Mouse (Mus musculus): ENCODE measurements around the gene Slc22a1. TPM values are rescaled to one million over a fixed set of nuclear protein-coding genes. Genes with fewer than 3 reads are reported as not detected.

The Slc22a1 gene
- total and polyA plus RNA-seq, 3 experiments, result 0.64 to 1.1 (median 0.76) TPM

- in situ Hi-C loops (cut with MboI; ENCODE audit: low pct_ligation_motif_present, low pct_unique_long_range_greater_than_20kb, low sequenced_read_pairs) (loop anchor here (10.0 to 25.0 kb wide), 2 partner anchors 98 to 246 kb away; no protein-coding TSS in a partner anchor), dilution Hi-C loops (cut with MboI; ENCODE audit: extremely low pct_ligation_motif_present, extremely low pct_unique_long_range_greater_than_20kb, low sequenced_read_pairs) (no loop called here)
- DNase-seq (ENCODE audit: extremely low read depth), result peak; percentile 41
- no peak overlapping the region for H3K27ac ChIP-seq (ENCODE audit: insufficient read depth, low read depth)
- no peak overlapping the region for H3K9ac ChIP-seq (ENCODE audit: insufficient read depth, low read depth)
- peaks cover 3% of the 10 kb centered on the region for H3K27me3 ChIP-seq (replicated peaks)
- H3K4me3 ChIP-seq (replicated peaks in 1 of 3; ENCODE audit: low read depth in 2 of 3, low read length in 2 of 3, poor library complexity in 1 of 3), result no peak overlapping the region
- H3K9me3 ChIP-seq (replicated peaks; ENCODE audit: low read length), result no peaks in the 10 kb centered on the region
- no peaks in the 10 kb centered on the region for H3K79me2 ChIP-seq (replicated peaks; ENCODE audit: control insufficient read depth, extremely low read depth, insufficient read depth, poor library complexity, severe bottlenecking)
- H3K4me1 ChIP-seq (ENCODE audit: control insufficient read depth in 1 of 2, insufficient read depth in 2 of 2), result peaks cover 4 to 17% of the 10 kb centered on the region in 2 experiments; a peak in 3 of 4 replicates
- no peak overlapping the region for H3K4me2 ChIP-seq (ENCODE audit: insufficient read depth, low read depth, poor library complexity, severe bottlenecking)
- H3K36me3 ChIP-seq (replicated peaks in 1 of 2; ENCODE audit: control insufficient read depth in 1 of 2, insufficient read depth in 1 of 2, low read length in 1 of 2), result no peaks in the 10 kb centered on the region
- TF ChIP-seq BHLHE40 (IDR thresholded peaks at IDR 0.05; ENCODE audit: low read depth, low read length), result no peak
- peak; percentile 65 to 80; a peak in 3 of 4 replicates for TF ChIP-seq CTCF (conservative IDR thresholded peaks at IDR 0.05 in 1 of 2, IDR thresholded peaks at IDR 0.05 in 1 of 2; ENCODE audit: low read depth in 2 of 2, low read length in 2 of 2)
- TF ChIP-seq RAD21 (IDR thresholded peaks at IDR 0.05; ENCODE audit: low read depth, low read length), result peak; percentile 80
- TF ChIP-seq SIN3A (IDR thresholded peaks at IDR 0.05; ENCODE audit: low read length), result no peak
- TF ChIP-seq SMC3 (IDR thresholded peaks at IDR 0.05; ENCODE audit: low read depth, low read length), result peak; percentile 66
- no peak for TF ChIP-seq KAT2A (IDR thresholded peaks at IDR 0.05; ENCODE audit: insufficient replicate concordance, low read length)
- TF ChIP-seq POLR2A (IDR thresholded peaks at IDR 0.05; ENCODE audit: low read depth, low read length), result no peak
- no peak for TF ChIP-seq RCOR1 (conservative IDR thresholded peaks at IDR 0.05; ENCODE audit: low read depth, low read length)
- TF ChIP-seq UBTF (IDR thresholded peaks at IDR 0.05; ENCODE audit: low read depth, low read length), result no peak
These were observed 14.9 kb downstream of the Slc22a1 start for GRCm38 (mm10) chr17:12660572-12661260.

- no peak for DNase-seq (ENCODE audit: extremely low read depth)
- Histone ChIP-seq H3K4me1 (ENCODE audit: control insufficient read depth in 1 of 2, insufficient read depth in 2 of 2) (peaks cover 4 to 17% of the 10 kb centered on the region in 2 experiments; a peak in 3 of 4 replicates), H3K27me3 (replicated peaks) (peaks cover 3% of the 10 kb centered on the region), H3K36me3 (replicated peaks in 1 of 2; ENCODE audit: control insufficient read depth in 1 of 2, insufficient read depth in 1 of 2, low read length in 1 of 2) (no peaks in the 10 kb centered on the region), H3K4me2 (ENCODE audit: insufficient read depth, low read depth, poor library complexity, severe bottlenecking) (no peak overlapping the region), H3K9me3 (replicated peaks; ENCODE audit: low read length) (no peaks in the 10 kb centered on the region), H3K4me3 (replicated peaks in 1 of 3; ENCODE audit: low read depth in 2 of 3, low read length in 2 of 3, poor library complexity in 1 of 3) (no peak overlapping the region), H3K79me2 (replicated peaks; ENCODE audit: control insufficient read depth, extremely low read depth, insufficient read depth, poor library complexity, severe bottlenecking) (no peaks in the 10 kb centered on the region), H3K9ac (ENCODE audit: insufficient read depth, low read depth) (no peak overlapping the region), H3K27ac (ENCODE audit: insufficient read depth, low read depth) (no peak overlapping the region)
- in situ Hi-C loops (cut with MboI; ENCODE audit: low pct_ligation_motif_present, low pct_unique_long_range_greater_than_20kb, low sequenced_read_pairs) (loop anchor here (25.0 kb wide), 1 partner anchor 97 kb away; no protein-coding TSS in a partner anchor), dilution Hi-C loops (cut with MboI; ENCODE audit: extremely low pct_ligation_motif_present, extremely low pct_unique_long_range_greater_than_20kb, low sequenced_read_pairs) (no loop called here)
- TF ChIP-seq SIN3A (IDR thresholded peaks at IDR 0.05; ENCODE audit: low read length) (no peak), KAT2A (IDR thresholded peaks at IDR 0.05; ENCODE audit: insufficient replicate concordance, low read length) (no peak), JUN (IDR thresholded peaks at IDR 0.05; ENCODE audit: insufficient read depth, low read depth, low read length) (no peak), MAFK (IDR thresholded peaks at IDR 0.05; ENCODE audit: insufficient replicate concordance, low read length) (no peak)
These were observed 16.4 kb downstream of the Slc22a1 start for GRCm38 (mm10) chr17:12659233-12659632.

GRCm38 (mm10) chr17:12658784-12659183, 16.8 kb downstream of the Slc22a1 start:
- H3K27me3 ChIP-seq (replicated peaks), result peaks cover 3% of the 10 kb centered on the region
- H3K4me3 ChIP-seq (replicated peaks in 1 of 3; ENCODE audit: low read depth in 2 of 3, low read length in 2 of 3, poor library complexity in 1 of 3), result no peak overlapping the region
- H3K9ac ChIP-seq (ENCODE audit: insufficient read depth, low read depth), result no peak overlapping the region
- DNase-seq (ENCODE audit: extremely low read depth), result no peak
- no peaks in the 10 kb centered on the region for H3K9me3 ChIP-seq (replicated peaks; ENCODE audit: low read length)
- H3K79me2 ChIP-seq (replicated peaks; ENCODE audit: control insufficient read depth, extremely low read depth, insufficient read depth, poor library complexity, severe bottlenecking), result no peaks in the 10 kb centered on the region
- dilution Hi-C loops (cut with MboI; ENCODE audit: extremely low pct_ligation_motif_present, extremely low pct_unique_long_range_greater_than_20kb, low sequenced_read_pairs), result no loop called here
- H3K36me3 ChIP-seq (replicated peaks in 1 of 2; ENCODE audit: control insufficient read depth in 1 of 2, insufficient read depth in 1 of 2, low read length in 1 of 2), result no peaks in the 10 kb centered on the region
- in situ Hi-C loops (cut with MboI; ENCODE audit: low pct_ligation_motif_present, low pct_unique_long_range_greater_than_20kb, low sequenced_read_pairs), result loop anchor here (25.0 kb wide), 1 partner anchor 96 kb away; no protein-coding TSS in a partner anchor
- H3K4me1 ChIP-seq (ENCODE audit: control insufficient read depth in 1 of 2, insufficient read depth in 2 of 2), result peaks cover 4 to 17% of the 10 kb centered on the region in 2 experiments; a peak in 3 of 4 replicates
- no peak overlapping the region for H3K4me2 ChIP-seq (ENCODE audit: insufficient read depth, low read depth, poor library complexity, severe bottlenecking)
- no peak overlapping the region for H3K27ac ChIP-seq (ENCODE audit: insufficient read depth, low read depth)
- no peak for TF ChIP-seq CHD2 (IDR thresholded peaks at IDR 0.05; ENCODE audit: low read length)
- no peak for TF ChIP-seq SMC3 (IDR thresholded peaks at IDR 0.05; ENCODE audit: low read depth, low read length)
- TF ChIP-seq POLR2AphosphoS2 (IDR thresholded peaks at IDR 0.05; ENCODE audit: low read depth, low read length), result no peak
- no peak for TF ChIP-seq TCF12 (IDR thresholded peaks at IDR 0.05; ENCODE audit: low read depth, low read length)
- TF ChIP-seq ZC3H11A (IDR thresholded peaks at IDR 0.05; ENCODE audit: low read depth, low read length), result no peak
- no peak for TF ChIP-seq UBTF (IDR thresholded peaks at IDR 0.05; ENCODE audit: low read depth, low read length)
- no peak for TF ChIP-seq ELF1 (IDR thresholded peaks at IDR 0.05; ENCODE audit: low read depth, low read length)
- no peak for TF ChIP-seq CTCF (conservative IDR thresholded peaks at IDR 0.05 in 1 of 2, IDR thresholded peaks at IDR 0.05 in 1 of 2; ENCODE audit: low read depth in 2 of 2, low read length in 2 of 2)
- no peak for TF ChIP-seq PAX5 (IDR thresholded peaks at IDR 0.05; ENCODE audit: low read length)
- TF ChIP-seq USF1 (IDR thresholded peaks at IDR 0.05; ENCODE audit: low read depth, low read length), result no peak
- no peak for TF ChIP-seq HCFC1 (IDR thresholded peaks at IDR 0.05; ENCODE audit: low read depth, low read length)
- TF ChIP-seq ZMIZ1 (IDR thresholded peaks at IDR 0.05; ENCODE audit: low read depth, low read length), result no peak
- TF ChIP-seq EP300 (IDR thresholded peaks at IDR 0.05; ENCODE audit: low read length), result no peak
- TF ChIP-seq NRF1 (IDR thresholded peaks at IDR 0.05; ENCODE audit: low read depth, low read length), result no peak
- no peak for TF ChIP-seq ETS1 (conservative IDR thresholded peaks at IDR 0.05; ENCODE audit: low read depth, low read length)
- TF ChIP-seq RCOR1 (conservative IDR thresholded peaks at IDR 0.05; ENCODE audit: low read depth, low read length), result no peak

All from CH12.LX (cell line).